Mouse (Mus musculus): ENCODE data around the gene Fah. TPM values are rescaled to one million over a fixed set of nuclear protein-coding genes. Genes with fewer than 3 reads are reported as not detected.

Gene Fah
- total RNA-seq, 2 experiments from 2014 or later, result not detected

GRCm38 (mm10) chr7:84596633-84597032, 9.9 kb downstream of the Fah start:
- no peak for ATAC-seq (replicated peaks; ENCODE audit: poor library complexity, severe bottlenecking)

- no peak for ATAC-seq (replicated peaks; ENCODE audit: poor library complexity, severe bottlenecking)
These were observed 10.5 kb downstream of the Fah start for GRCm38 (mm10) chr7:84596002-84596401.

- no peak for ATAC-seq (replicated peaks; ENCODE audit: poor library complexity, severe bottlenecking)
These were observed 11.6 kb downstream of the Fah start for GRCm38 (mm10) chr7:84594917-84595303.

GRCm38 (mm10) chr7:84594087-84594916, 12.2 kb downstream of the Fah start:
- peak; percentile 80 for ATAC-seq (replicated peaks; ENCODE audit: poor library complexity, severe bottlenecking)

GRCm38 (mm10) chr7:84591347-84591746, 15.2 kb downstream of the Fah start:
- peak; percentile 55 for ATAC-seq (replicated peaks; ENCODE audit: poor library complexity, severe bottlenecking)

- ATAC-seq (replicated peaks; ENCODE audit: poor library complexity, severe bottlenecking), result no peak
These were observed 15.9 kb downstream of the Fah start for GRCm38 (mm10) chr7:84590622-84591021.

GRCm38 (mm10) chr7:84587101-84587783, 19.3 kb downstream of the Fah start:
- no peak for ATAC-seq (replicated peaks; ENCODE audit: poor library complexity, severe bottlenecking)

- no peak for ATAC-seq (replicated peaks; ENCODE audit: poor library complexity, severe bottlenecking)
These were observed 20.0 kb downstream of the Fah start for GRCm38 (mm10) chr7:84586360-84587100.

GRCm38 (mm10) chr7:84585086-84585485, 21.4 kb downstream of the Fah start:
- ATAC-seq (replicated peaks; ENCODE audit: poor library complexity, severe bottlenecking), result no peak

- no peak for ATAC-seq (replicated peaks; ENCODE audit: poor library complexity, severe bottlenecking)
These were observed 26.8 kb downstream of the Fah start for GRCm38 (mm10) chr7:84579769-84580168.

GRCm38 (mm10) chr7:84578841-84579240, 27.7 kb downstream of the Fah start:
- ATAC-seq (replicated peaks; ENCODE audit: poor library complexity, severe bottlenecking), result no peak

GRCm38 (mm10) chr7:84577034-84577433, 29.5 kb downstream of the Fah start:
- ATAC-seq (replicated peaks; ENCODE audit: poor library complexity, severe bottlenecking), result no peak

- no peak for ATAC-seq (replicated peaks; ENCODE audit: poor library complexity, severe bottlenecking)
These were observed 40.3 kb downstream of the Fah start for GRCm38 (mm10) chr7:84566200-84566599.

- ATAC-seq (replicated peaks; ENCODE audit: poor library complexity, severe bottlenecking), result no peak
These were observed 42.3 kb downstream of the Fah start for GRCm38 (mm10) chr7:84564236-84564635.

GRCm38 (mm10) chr7:84560500-84560899, 46.0 kb downstream of the Fah start:
- ATAC-seq (replicated peaks; ENCODE audit: poor library complexity, severe bottlenecking), result no peak

GRCm38 (mm10) chr7:84557332-84557731, 49.2 kb downstream of the Fah start:
- no peak for ATAC-seq (replicated peaks; ENCODE audit: poor library complexity, severe bottlenecking)

GRCm38 (mm10) chr7:84555294-84555693, 51.2 kb downstream of the Fah start:
- no peak for ATAC-seq (replicated peaks; ENCODE audit: poor library complexity, severe bottlenecking)

GRCm38 (mm10) chr7:84551472-84551871, 55.0 kb downstream of the Fah start:
- ATAC-seq (replicated peaks; ENCODE audit: poor library complexity, severe bottlenecking), result peak; percentile 44

GRCm38 (mm10) chr7:84546667-84547066, 59.9 kb downstream of the Fah start:
- no peak for ATAC-seq (replicated peaks; ENCODE audit: poor library complexity, severe bottlenecking)

- no peak for ATAC-seq (replicated peaks; ENCODE audit: poor library complexity, severe bottlenecking)
These were observed 61.6 kb downstream of the Fah start for GRCm38 (mm10) chr7:84544946-84545345.

Measured in granulocyte monocyte progenitor cell, adult 5-6 weeks (primary cell).